Mouse (Mus musculus) gastrocnemius, adult 2 months (tissue): ENCODE data around the gene Olfr357. TPM values are rescaled to one million over a fixed set of nuclear protein-coding genes. Genes with fewer than 3 reads are reported as not detected.

Experiments used
- DNase-seq: peaks from one replicate; pipeline ENCODE4 v3.0.0; 2022
- H3K27ac ChIP-seq: fragments of 200-600 bp; 2 replicates; pipeline ENCODE4 v1.8.1; 2022; ENCODE audit warnings: mild to moderate bottlenecking
- H3K4me3 ChIP-seq: fragments of 200-600 bp; 2 replicates; pipeline ENCODE4 v1.8.1; 2022; ENCODE audit warnings: mild to moderate bottlenecking, moderate library complexity
- CTCF ChIP-seq: fragments of 200-600 bp; IDR thresholded peaks from 2 replicates; pipeline ENCODE4 v1.8.1; 2022; ENCODE audit warnings: antibody characterized with exemption, mild to moderate bottlenecking, moderate library complexity
- intact Hi-C: fragments of 180-260 bp; cut with DNase I; formaldehyde crosslinking; loops from one replicate; pipeline ENCODE4 v1.15.1; 2025
- long read RNA-seq, 2 experiments: library from polyadenylated mRNA; stranded (forward); transcript quantifications; one replicate each; pipeline ENCODE4 v2.0.0; 2021
- total RNA-seq, 2 experiments: library from RNA; stranded (reverse); gene quantifications; 2 replicates each; pipeline ENCODE4 v1.2.3; 2021

Olfr357 gene
- total RNA-seq = not detected
- long read RNA-seq, experiment 1 = 0 reads
- long read RNA-seq, experiment 2 = 0 reads

DNA sequence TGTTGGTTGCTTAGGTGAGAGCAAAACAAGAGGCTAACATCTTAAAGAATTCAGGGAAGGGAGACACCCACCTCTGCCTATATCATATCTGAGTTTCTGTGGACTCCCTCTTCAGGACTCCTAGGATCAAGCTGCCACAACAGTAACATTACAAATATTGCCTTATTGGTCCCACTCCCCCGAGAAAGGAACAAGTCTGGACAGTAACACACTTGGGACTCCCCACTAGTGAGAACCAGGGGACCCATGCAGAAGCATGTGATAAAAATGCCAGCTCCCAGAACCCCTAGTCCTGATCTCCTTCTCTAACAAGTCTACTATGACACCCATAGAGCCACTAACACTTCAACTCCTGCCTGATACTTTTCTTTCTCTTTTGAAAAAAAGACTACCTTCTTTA is at the start of gene Olfr357:
TSS of gene Olfr357 (plus strand) at position 301 of the 400 bp plus-strand sequence.
- no peak within 1 kb of the TSS for H3K27ac ChIP-seq
- intact Hi-C loops = no loop called here
- no peak within 1 kb of the TSS for H3K4me3 ChIP-seq
- TF ChIP-seq CTCF = no peak
- DNase-seq = no peak

GRCm38 (mm10) chr2:36997030-36997429 is 3.4 kb downstream of the Olfr357 start:
- DNase-seq = no peak
- no peak for TF ChIP-seq CTCF

DNA sequence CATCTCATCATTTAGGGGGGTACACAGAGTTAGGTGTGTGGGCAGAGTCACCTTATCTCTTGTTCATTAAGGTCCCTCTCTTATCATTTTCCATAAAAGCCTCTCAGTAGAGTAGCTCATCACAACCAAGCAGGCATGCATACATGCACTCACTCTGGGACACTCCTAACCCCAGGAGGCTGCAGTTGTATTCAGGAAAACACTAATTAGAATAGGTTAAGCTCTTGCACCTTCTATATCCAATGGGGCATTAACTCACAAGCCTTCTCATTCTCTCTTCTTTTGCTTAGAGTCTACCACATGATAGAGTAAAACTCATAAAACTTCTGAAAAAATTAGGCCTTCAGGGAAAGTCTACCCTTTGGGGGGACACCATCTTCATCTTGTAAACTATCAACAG is 15.6 kb downstream of the Olfr357 start, which contains the start of gene Olfr358:
TSS of gene Olfr358 (minus strand) at position 101 of the 400 bp plus-strand sequence.
- Histone ChIP-seq H3K27ac (no peak within 1 kb of the TSS), H3K4me3 (no peak within 1 kb of the TSS)
- intact Hi-C loops = no loop called here
- DNase-seq = no peak
- TF ChIP-seq CTCF = no peak

More at GRCm38 (mm10) chr2:36997030-36997429, 3.4 kb downstream of the Olfr357 start:
- no peak overlapping the region for H3K27ac ChIP-seq
- no peak overlapping the region for H3K4me3 ChIP-seq
- intact Hi-C loops = no loop called here

Other genes starting within 250 kb of the Olfr357 start
- not detected for gene Olfr348, start 209.6 kb upstream of the Olfr357 start, total RNA-seq
- not detected for gene Olfr50, start 203.3 kb upstream of the Olfr357 start, total RNA-seq
- gene Olfr3, start 176.8 kb upstream of the Olfr357 start, total RNA-seq = not detected
- gene Olfr350, start 147.5 kb upstream of the Olfr357 start, total RNA-seq = not detected
- not detected for gene Olfr351, start 131.2 kb upstream of the Olfr357 start, total RNA-seq
- gene Olfr352, start 125.4 kb upstream of the Olfr357 start, total RNA-seq = not detected
- not detected for gene Olfr353, start 100.9 kb upstream of the Olfr357 start, total RNA-seq
- not detected for gene Olfr354, start 88.1 kb upstream of the Olfr357 start, total RNA-seq
- gene Olfr355, start 64.9 kb upstream of the Olfr357 start, total RNA-seq = not detected
- not detected for gene Olfr356, start 56.7 kb upstream of the Olfr357 start, total RNA-seq
- gene Olfr358, start 15.5 kb downstream of the Olfr357 start, total RNA-seq = not detected
- not detected for gene Olfr360, start 71.9 kb downstream of the Olfr357 start, total RNA-seq
- gene Olfr361, start 95.5 kb downstream of the Olfr357 start, total RNA-seq = not detected
- not detected for gene Olfr362, start 124.1 kb downstream of the Olfr357 start, total RNA-seq
- not detected for gene Olfr364-ps1, start 145.5 kb downstream of the Olfr357 start, total RNA-seq
- gene Olfr365, start 194.4 kb downstream of the Olfr357 start, total RNA-seq = under 1 TPM in 1 of 2 experiments, not detected in 1; 0.06 TPM
- not detected for gene Olfr366, start 217.7 kb downstream of the Olfr357 start, total RNA-seq